ENCODE assay signal across 21 mouse cellular contexts in the genomic region with DNA sequence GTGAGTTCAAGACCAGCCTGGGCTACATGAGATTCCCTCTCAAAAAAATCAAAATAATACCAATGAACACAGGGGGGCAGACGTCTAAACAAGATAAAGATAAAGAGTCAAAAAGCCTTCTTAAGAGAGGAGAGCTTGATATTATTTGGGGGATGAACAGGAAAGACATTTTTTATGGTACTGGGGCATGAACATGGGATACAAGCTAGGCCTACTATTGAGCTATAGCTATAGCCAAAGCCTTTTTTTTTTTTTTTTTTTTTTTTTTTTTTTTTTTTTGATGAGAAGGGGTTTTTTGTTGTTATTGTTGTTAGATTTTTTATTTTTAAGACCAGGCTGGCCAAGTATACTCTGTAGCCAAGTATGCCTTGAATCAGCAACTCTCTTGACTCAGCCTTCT. TPM values are rescaled to one million over a fixed set of nuclear protein-coding genes. Genes with fewer than 3 reads are reported as not detected.
A peak's percentile ranks its signal among the peaks of the same experiment; 100 is the strongest.
DNase-seq lines count a peak whose midpoint lies in the region; ATAC-seq and TF ChIP-seq lines count a peak whose summit lies in the region.
"Had no signal": no experiment of that assay in that cellular context is flagged by ENCODE, and none has a peak within 500 bp of the region (broad histone marks: within the 10 kb centered on the region; RNA-seq: fewer than 3 reads in every experiment).

No protein-coding gene starts in this region.

- H3K27ac ChIP-seq in thymus, adult 2 months (ENCODE audit: control insufficient read depth, insufficient read depth, low read length), result 0 out of 2 replicates have a peak overlapping the region, but pooled peaks have one; percentile 26
- H3K27ac ChIP-seq in macrophage, result peak overlapping the region; percentile 62
- H3K27ac ChIP-seq: embryonic facial prominence, embryonic 13.5 days; hindbrain, embryonic 15.5 days; kidney, postnatal 0 days; left cerebral cortex, adult 2 months; limb, embryonic 12.5 days; midbrain, embryonic 10.5 days; stomach, postnatal 0 days had no signal

- no peak for TF ChIP-seq CTCF in thymus, adult 2 months (IDR thresholded peaks at IDR 0.05; ENCODE audit: borderline replicate concordance, control insufficient read depth, extremely low read depth, insufficient read depth, low read length, poor library complexity)

- H3K36me3 ChIP-seq in thymus, adult 2 months (ENCODE audit: control insufficient read depth, insufficient read depth, low read length), result no peaks in the 10 kb centered on the region
- H3K36me3 ChIP-seq in macrophage (ENCODE audit: inconsistent target), result no peaks in the 10 kb centered on the region
- H3K36me3 ChIP-seq: embryonic facial prominence, embryonic 13.5 days; heart, embryonic 12.5 days; hindbrain, embryonic 15.5 days; limb, embryonic 12.5 days; midbrain, embryonic 10.5 days had no signal

- H3K4me1 ChIP-seq in thymus, adult 2 months (replicated peaks; ENCODE audit: control insufficient read depth, insufficient read depth, low read length), result peaks cover 34% of the 10 kb centered on the region
- H3K4me1 ChIP-seq: heart, embryonic 12.5 days; hindbrain, embryonic 15.5 days; limb, embryonic 12.5 days; midbrain, embryonic 10.5 days had no signal

- no peak for TF ChIP-seq POLR2A in thymus, adult 2 months (IDR thresholded peaks at IDR 0.05; ENCODE audit: control insufficient read depth, extremely low read depth, insufficient read depth, low read length, poor library complexity)

- peak; percentile 10; the same call in 1 of the 2 replicates for ATAC-seq in granulocyte monocyte progenitor cell, adult 5-6 weeks (replicated peaks; ENCODE audit: poor library complexity, severe bottlenecking)

- no peaks in the 10 kb centered on the region for H3K27me3 ChIP-seq in thymus, adult 2 months (ENCODE audit: control insufficient read depth, insufficient read depth, low read length)
- H3K27me3 ChIP-seq: CH12.LX; embryonic facial prominence, embryonic 13.5 days; heart, embryonic 12.5 days; hindbrain, embryonic 15.5 days; limb, embryonic 12.5 days had no signal

- 7% methylated on average over 1 of the region's 1 CpGs for WGBS in thymus, adult 2 months
- 13% methylated on average over 1 of the region's 1 CpGs for WGBS in macrophage (ENCODE audit: missing documents)

- H3K4me3 ChIP-seq in thymus, adult 2 months (ENCODE audit: control insufficient read depth, insufficient read depth, low read length), result no peak overlapping the region
- H3K4me3 ChIP-seq in macrophage (ENCODE audit: inconsistent target), result no peak overlapping the region
- H3K4me3 ChIP-seq: embryonic facial prominence, embryonic 13.5 days; heart, embryonic 12.5 days; hindbrain, embryonic 15.5 days; left cerebral cortex, adult 2 months; limb, embryonic 12.5 days; midbrain, embryonic 10.5 days had no signal

- no peak for DNase-seq in thymus, adult 2 months
- no peak for DNase-seq in thymus, postnatal 14 days
- DNase-seq in frontal cortex, postnatal 10 days (ENCODE audit: low spot score in 2 of 2), result no peak
- no peak for DNase-seq in left cerebral cortex, adult 11 months (ENCODE audit: low spot score)
- DNase-seq in urinary bladder, postnatal 10 days (ENCODE audit: low spot score), result no peak
- DNase-seq: adrenal gland, adult 8-10 months; cerebellum, adult 18-20 months; gastrocnemius, postnatal 36 days; right cerebral cortex, postnatal 25 days had no signal

- H3K79me2 ChIP-seq in macrophage (ENCODE audit: inconsistent target), result no peaks in the 10 kb centered on the region

RNA-seq across cellular contexts. Expression of a gene that starts 1.2 kb away (rescaled TPM):
- 0.93 and 1.3 TPM in 2 replicates for polyA plus RNA-seq in thymus, adult 2 months (2012; rRNA removed)
- 0.45 and 1.2 TPM in 2 replicates for total RNA-seq in granulocyte monocyte progenitor cell, adult 5-6 weeks (2014; fragmentation: Nextera tagmentation)
- 2.2 and 3.0 TPM in 2 replicates for total RNA-seq in granulocyte monocyte progenitor cell, adult 5-6 weeks (2017)
- not detected for total RNA-seq in macrophage (2018; cell fraction: chromatin; rRNA removed)
- not detected for total RNA-seq in macrophage (2018; cell fraction: cytosol; rRNA removed)
- not detected for total RNA-seq in macrophage (2018; cell fraction: nucleus; rRNA removed)
- polyA plus RNA-seq in macrophage (2018), result not detected in 3 replicates
- total RNA-seq: CH12.LX; gastrocnemius, postnatal 36 days; layer of hippocampus, adult 18-20 months; left cerebral cortex, adult 2 months had no signal

RNA-seq across cellular contexts. Expression of a gene that starts 22.9 kb away (rescaled TPM):
- 11.9 and 13.5 TPM in 2 replicates for polyA plus RNA-seq in thymus, adult 2 months (2012; rRNA removed)
- 11.1 and 13.3 TPM in 2 replicates for total RNA-seq in granulocyte monocyte progenitor cell, adult 5-6 weeks (2014; fragmentation: Nextera tagmentation)
- 11.8 and 12.7 TPM in 2 replicates for total RNA-seq in granulocyte monocyte progenitor cell, adult 5-6 weeks (2017)
- 10 to 100 TPM in 2 of 26 experiments, 1 to 10 TPM in 24; 3.2 to 11.9 (median 5.9) TPM for total RNA-seq in macrophage (2018; cell fraction: chromatin; rRNA removed)
- 1 to 10 TPM; 2.2 to 6.5 (median 4.1) TPM for total RNA-seq in macrophage (2018; cell fraction: cytosol; rRNA removed)
- total RNA-seq in macrophage (2018; cell fraction: nucleus; rRNA removed), result 10 to 100 TPM in 6 of 26 experiments, 1 to 10 TPM in 20; 2.1 to 14.1 (median 6.9) TPM
- polyA plus RNA-seq in macrophage (2018), result 3.9 to 6.6 TPM (median 5.2 TPM) in 3 replicates

RNA-seq across cellular contexts. Expression of a gene that starts 38.6 kb away (rescaled TPM):
- polyA plus RNA-seq in thymus, adult 2 months (2012; rRNA removed), result 52.6 and 126 TPM in 2 replicates
- 672 and 724 TPM in 2 replicates for total RNA-seq in granulocyte monocyte progenitor cell, adult 5-6 weeks (2014; fragmentation: Nextera tagmentation)
- total RNA-seq in granulocyte monocyte progenitor cell, adult 5-6 weeks (2017), result 142 and 159 TPM in 2 replicates
- total RNA-seq in macrophage (2018; cell fraction: chromatin; rRNA removed), result 10 to 100 TPM in 25 of 26 experiments, 1 to 10 TPM in 1; 9.4 to 62.2 (median 32.0) TPM
- 100 to 1,000 TPM; 103 to 197 (median 144) TPM for total RNA-seq in macrophage (2018; cell fraction: cytosol; rRNA removed)
- total RNA-seq in macrophage (2018; cell fraction: nucleus; rRNA removed), result 100 to 1,000 TPM in 5 of 26 experiments, 10 to 100 TPM in 21; 34.2 to 193 (median 70.5) TPM
- 116 to 339 TPM (median 295 TPM) in 3 replicates for polyA plus RNA-seq in macrophage (2018)
